Mouse (Mus musculus) forebrain, postnatal 0 days (tissue): Measurements from ENCODE around the gene Utp20. TPM values are rescaled to one million over a fixed set of nuclear protein-coding genes. Genes with fewer than 3 reads are reported as not detected.

Experiments used
- ATAC-seq: fragments of 200-750 bp; cut with Nextera tagmentation; 2 replicates; pipeline ENCODE4 v1.8.0; 2017; ENCODE audit warnings: mild to moderate bottlenecking, moderate library complexity
- DNase-seq: peaks from one replicate; pipeline ENCODE4 v3.0.0-alpha.2; 2015
- H3K27ac ChIP-seq: fragments of 300-500 bp; sonication (generic); 2 replicates; pipeline ENCODE4 v1.5.1; 2014; ENCODE audit warnings: low read depth, mild to moderate bottlenecking, antibody characterized with exemption, low read length, moderate library complexity, mixed read lengths
- H3K27me3 ChIP-seq: fragments of 300-500 bp; sonication (generic); 2 replicates; pipeline ENCODE4 v1.6.1; 2014; ENCODE audit warnings: mild to moderate bottlenecking, low read length, mixed read lengths; ENCODE audit not compliant: insufficient read depth
- H3K36me3 ChIP-seq: fragments of 300-500 bp; sonication (generic); 2 replicates; pipeline ENCODE4 v1.6.1; 2014; ENCODE audit warnings: mild to moderate bottlenecking, moderate library complexity; ENCODE audit not compliant: insufficient read depth
- H3K4me1 ChIP-seq: fragments of 300-500 bp; sonication (generic); 2 replicates; pipeline ENCODE4 v1.6.1; 2014; ENCODE audit warnings: antibody characterized with exemption; ENCODE audit not compliant: insufficient read depth
- H3K4me2 ChIP-seq: fragments of 300-500 bp; sonication (generic); 2 replicates; pipeline ENCODE4 v1.6.1; 2014; ENCODE audit warnings: low read depth, mild to moderate bottlenecking, moderate library complexity
- H3K4me3 ChIP-seq: fragments of 300-500 bp; sonication (generic); 2 replicates; pipeline ENCODE4 v1.5.1; 2014; ENCODE audit warnings: low read depth, low read length, mixed read lengths
- H3K9ac ChIP-seq: fragments of 300-500 bp; sonication (generic); 2 replicates; pipeline ENCODE4 v1.6.1; 2014; ENCODE audit warnings: mild to moderate bottlenecking
- H3K9me3 ChIP-seq: fragments of 300-500 bp; sonication (generic); 2 replicates; pipeline ENCODE4 v1.6.1; 2016; ENCODE audit warnings: low read length
- CTCF ChIP-seq: sonication (generic); IDR thresholded peaks from 2 replicates; pipeline ENCODE4 v1.5.1; 2016; ENCODE audit warnings: antibody characterized with exemption, control low read depth, low read depth
- WGBS: fragments of 180-500 bp; shearing (Covaris S2); extraction: QIAGEN DNeasy Blood & Tissue Kit; methylation state at CpG from one replicate; pipeline ENCODE4 v1.1.7; 2014; 5-methylcytosine and 5-hydroxymethylcytosine counted together
- polyA plus RNA-seq: library from polyadenylated mRNA; unstranded; fragments of >200 nt; fragmentation: Nextera tagmentation; extraction: Ambion mirVana; gene quantifications from 2 replicates; pipeline ENCODE4 v1.2.1, GENCODE M21; 2015
- total RNA-seq: library from RNA; depleted of rRNA; stranded (reverse); fragments of >200 nt; gene quantifications from 2 replicates; pipeline ENCODE4 v1.2.3, GENCODE M21; 2014; rRNA removed

Gene Utp20
- 15.2 and 18.5 TPM in 2 replicates for total RNA-seq
- 2.9 and 4.3 TPM in 2 replicates for polyA plus RNA-seq

DNA sequence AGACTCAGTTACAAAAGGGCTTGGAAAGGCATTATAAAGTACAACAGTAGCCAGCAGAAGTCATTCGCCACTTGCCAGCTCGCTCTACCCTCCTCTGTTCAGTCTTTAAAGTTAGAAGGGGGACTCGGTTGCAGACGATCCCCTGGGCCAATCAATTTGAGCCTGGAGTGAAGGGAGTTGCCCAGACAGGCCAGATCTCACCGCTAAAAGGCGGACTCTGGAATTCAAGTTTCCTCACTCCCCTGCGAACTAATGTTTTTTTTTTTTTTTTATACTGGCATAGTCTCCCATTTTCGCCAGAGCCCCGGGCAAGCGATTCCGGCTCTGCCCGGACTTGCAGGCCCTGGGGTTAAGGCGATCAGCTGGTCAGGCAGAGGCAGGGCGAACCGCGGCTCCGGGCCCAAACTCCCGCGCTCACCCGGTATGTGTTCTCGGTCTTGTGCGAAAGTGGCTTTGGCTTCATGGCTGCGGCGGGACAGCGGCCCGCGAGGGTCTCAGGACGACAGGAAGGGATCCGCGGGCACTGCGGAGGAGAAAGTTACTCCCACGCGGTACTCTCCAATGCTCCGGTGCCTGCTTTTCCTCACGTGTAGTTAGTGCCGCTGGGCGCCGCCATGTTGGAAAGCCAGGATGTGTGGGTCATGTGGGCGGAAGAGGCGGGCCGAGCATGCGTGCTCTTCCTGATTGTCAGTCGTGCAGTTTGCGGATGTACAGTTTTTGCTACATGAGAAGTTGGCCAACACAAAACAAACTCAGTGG, at the start of gene Utp20:
TSS of gene Utp20 (minus strand) at position 617 of the 759 bp plus-strand sequence.
- Histone ChIP-seq H3K9ac (peak within 1 kb of the TSS; percentile 55), H3K4me3 (peak within 1 kb of the TSS; percentile 87), H3K27me3 (no peaks in the 10 kb centered on the region), H3K27ac (peak within 1 kb of the TSS; percentile 21; the same call in 1 of the 2 replicates), H3K36me3 (peaks cover 10% of the 10 kb centered on the region; the same call in 1 of the 2 replicates), H3K4me1 (peaks cover 9% of the 10 kb centered on the region), H3K9me3 (no peaks in the 10 kb centered on the region), H3K4me2 (peak within 1 kb of the TSS; percentile 86)
- no peak for TF ChIP-seq CTCF
- ATAC-seq (peak; percentile 100), DNase-seq (peak; percentile 93)
- under 1% methylated on average over 44 of the region's 44 CpGs for WGBS

DNA sequence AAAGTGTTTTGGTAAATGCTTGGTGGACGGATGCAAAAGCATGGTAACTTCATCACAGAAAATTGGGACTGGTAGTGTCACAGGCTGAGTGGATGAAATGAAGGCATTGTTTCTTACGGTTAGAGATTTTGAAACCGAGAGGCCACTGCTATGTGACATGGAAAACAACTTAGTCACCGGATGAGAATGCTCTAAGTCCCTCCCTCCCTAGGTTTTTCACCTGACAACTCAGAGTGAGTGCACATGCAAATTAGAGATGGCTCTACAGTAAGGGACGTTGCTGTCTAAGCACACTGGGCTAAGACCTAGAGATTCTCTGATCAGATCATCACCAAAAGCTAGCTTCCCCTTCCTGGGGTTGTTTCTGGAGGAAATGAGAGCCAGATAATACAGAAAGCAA, 48.3 kb upstream of the Utp20 start:
- no peaks in the 10 kb centered on the region for H3K4me1 ChIP-seq
- no peak overlapping the region for H3K4me3 ChIP-seq
- H3K27me3 ChIP-seq = no peaks in the 10 kb centered on the region
- H3K9ac ChIP-seq = no peak overlapping the region
- no peaks in the 10 kb centered on the region for H3K9me3 ChIP-seq
- H3K4me2 ChIP-seq = no peak overlapping the region
- no peak overlapping the region for H3K27ac ChIP-seq
- 75% methylated on average over 5 of the region's 5 CpGs for WGBS
- no peak for DNase-seq
- no peak for TF ChIP-seq CTCF
- no peaks in the 10 kb centered on the region for H3K36me3 ChIP-seq
- ATAC-seq = no peak

DNA sequence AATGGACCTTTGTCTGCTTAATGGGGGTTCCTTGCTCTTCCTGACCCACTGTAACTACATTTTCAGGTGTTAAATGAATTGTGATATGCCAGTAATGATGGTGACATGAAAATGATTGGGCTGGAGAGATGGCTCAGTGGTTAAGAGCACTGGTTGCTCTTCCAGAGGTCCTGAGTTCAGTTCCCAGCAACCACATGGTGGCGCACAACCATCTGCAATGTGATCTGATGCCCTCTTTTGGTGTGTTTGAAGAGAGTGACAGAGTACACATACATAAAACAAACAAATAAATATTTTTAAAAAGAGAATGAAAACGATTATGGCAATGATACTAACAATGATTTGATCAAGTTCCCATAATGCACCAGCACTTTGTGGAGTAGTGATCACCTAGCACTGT, 39.4 kb upstream of the Utp20 start:
- no peaks in the 10 kb centered on the region for H3K27me3 ChIP-seq
- no peak overlapping the region for H3K27ac ChIP-seq
- no peak overlapping the region for H3K4me3 ChIP-seq
- no peaks in the 10 kb centered on the region for H3K9me3 ChIP-seq
- 69% methylated on average over 2 of the region's 2 CpGs for WGBS
- H3K36me3 ChIP-seq = no peaks in the 10 kb centered on the region
- H3K4me2 ChIP-seq = no peak overlapping the region
- H3K4me1 ChIP-seq = no peaks in the 10 kb centered on the region
- TF ChIP-seq CTCF = no peak
- H3K9ac ChIP-seq = no peak overlapping the region
- no peak for DNase-seq
- no peak for ATAC-seq

DNA sequence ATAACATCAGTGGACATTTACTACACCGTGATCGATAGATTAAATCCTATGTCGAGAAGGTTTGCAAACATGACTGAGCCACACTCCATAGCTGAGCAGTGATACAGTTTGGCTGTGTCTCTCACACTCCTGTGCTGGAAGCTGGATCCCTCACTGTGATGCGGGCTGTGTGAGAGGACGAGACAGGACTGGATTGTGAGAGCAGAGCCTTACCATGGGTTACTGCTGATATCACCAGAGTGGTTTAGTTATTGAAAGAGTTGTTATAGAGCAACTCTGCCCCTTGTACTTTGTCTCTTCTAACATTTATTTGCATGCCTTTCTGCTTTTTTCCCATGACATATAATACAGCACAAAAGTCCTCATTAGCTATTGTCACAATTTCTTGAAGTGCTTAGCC, 35.7 kb upstream of the Utp20 start:
- Histone ChIP-seq H3K4me1 (no peaks in the 10 kb centered on the region), H3K27ac (no peak overlapping the region), H3K36me3 (no peaks in the 10 kb centered on the region), H3K4me2 (no peak overlapping the region), H3K9ac (no peak overlapping the region), H3K9me3 (no peaks in the 10 kb centered on the region), H3K27me3 (no peaks in the 10 kb centered on the region), H3K4me3 (no peak overlapping the region)
- no peak for DNase-seq
- TF ChIP-seq CTCF = no peak
- ATAC-seq = no peak
- WGBS = 92% methylated on average over 5 of the region's 5 CpGs

DNA sequence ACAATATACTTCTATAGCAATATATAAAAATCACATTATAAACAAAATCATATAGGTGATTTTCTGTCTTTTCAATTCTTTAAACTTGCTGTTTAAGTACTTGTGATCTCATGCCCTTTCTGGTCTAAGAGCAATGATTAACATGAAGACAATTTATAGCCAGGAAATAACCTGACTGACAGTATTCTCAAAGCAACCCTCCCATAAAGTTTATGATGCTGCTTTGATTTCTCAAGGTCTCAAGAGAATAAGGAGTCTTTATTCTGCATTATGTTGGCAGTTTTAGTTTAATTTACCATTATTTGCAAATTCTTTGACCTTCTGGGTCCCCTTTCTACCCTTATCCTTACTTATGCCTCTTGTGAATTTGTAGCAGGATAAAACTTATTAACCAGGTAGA, 34.8 kb upstream of the Utp20 start:
- H3K4me3 ChIP-seq = no peak overlapping the region
- no peak overlapping the region for H3K9ac ChIP-seq
- H3K27me3 ChIP-seq = no peaks in the 10 kb centered on the region
- no peaks in the 10 kb centered on the region for H3K36me3 ChIP-seq
- no peaks in the 10 kb centered on the region for H3K9me3 ChIP-seq
- no peak overlapping the region for H3K27ac ChIP-seq
- H3K4me1 ChIP-seq = no peaks in the 10 kb centered on the region
- H3K4me2 ChIP-seq = no peak overlapping the region
- no peak for TF ChIP-seq CTCF
- DNase-seq (no peak), ATAC-seq (no peak)

DNA sequence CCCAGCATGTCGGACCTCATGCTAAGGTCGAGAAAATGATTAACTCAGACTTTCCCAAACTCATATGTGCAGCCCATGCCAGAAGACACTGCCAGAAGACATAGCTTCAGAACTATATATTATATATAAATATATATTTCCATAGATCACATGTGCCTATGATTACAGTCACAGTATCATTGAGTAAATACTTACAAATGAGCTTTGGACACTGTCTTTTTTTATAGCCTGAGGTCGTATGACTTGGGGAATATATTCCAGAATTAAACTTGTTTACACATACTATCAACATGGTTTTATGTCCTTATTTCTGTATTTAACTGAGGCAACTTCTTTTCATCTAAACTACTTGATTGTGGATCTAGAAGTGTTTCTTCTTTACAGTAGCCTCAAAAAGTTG, 34.3 kb upstream of the Utp20 start:
- ATAC-seq (no peak), DNase-seq (no peak)
- Histone ChIP-seq H3K9ac (no peak overlapping the region), H3K27me3 (no peaks in the 10 kb centered on the region), H3K27ac (no peak overlapping the region), H3K4me2 (no peak overlapping the region), H3K9me3 (no peaks in the 10 kb centered on the region), H3K4me3 (no peak overlapping the region), H3K36me3 (no peaks in the 10 kb centered on the region), H3K4me1 (no peaks in the 10 kb centered on the region)
- 78% methylated on average over 3 of the region's 3 CpGs for WGBS
- TF ChIP-seq CTCF = no peak

DNA sequence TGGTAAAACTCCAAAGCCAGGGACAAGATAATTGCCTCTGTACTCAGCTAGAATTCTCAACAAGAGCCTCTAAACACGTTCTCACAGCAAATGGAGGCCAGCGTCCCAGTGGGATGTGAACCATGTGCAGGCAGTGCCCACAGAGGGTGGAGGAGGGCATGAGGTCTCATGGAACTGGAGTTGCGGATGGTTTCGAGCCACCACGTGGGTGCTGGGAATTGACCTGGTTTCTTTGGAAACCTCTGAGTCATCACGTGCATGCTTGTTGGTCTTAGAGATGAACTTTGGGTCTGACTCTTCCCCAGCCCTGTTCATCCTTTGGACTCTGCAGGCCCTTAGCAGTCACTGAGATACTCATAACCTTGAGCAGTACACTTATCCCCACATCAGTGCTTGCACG, 26.7 kb upstream of the Utp20 start:
- H3K4me2 ChIP-seq = no peak overlapping the region
- TF ChIP-seq CTCF = no peak
- H3K27ac ChIP-seq = no peak overlapping the region
- no peaks in the 10 kb centered on the region for H3K36me3 ChIP-seq
- no peak overlapping the region for H3K9ac ChIP-seq
- DNase-seq (no peak), ATAC-seq (no peak)
- WGBS = 88% methylated on average over 7 of the region's 7 CpGs
- H3K4me3 ChIP-seq = no peak overlapping the region
- H3K27me3 ChIP-seq = no peaks in the 10 kb centered on the region
- no peaks in the 10 kb centered on the region for H3K4me1 ChIP-seq
- H3K9me3 ChIP-seq = no peaks in the 10 kb centered on the region
